Mouse (Mus musculus): ENCODE results near the gene Srgap2.
"Not testable (repeated sequence)": the region's sequence is repeated elsewhere in the genome, so short reads cannot be mapped to it uniquely, and the experiment has no call there.

DNA sequence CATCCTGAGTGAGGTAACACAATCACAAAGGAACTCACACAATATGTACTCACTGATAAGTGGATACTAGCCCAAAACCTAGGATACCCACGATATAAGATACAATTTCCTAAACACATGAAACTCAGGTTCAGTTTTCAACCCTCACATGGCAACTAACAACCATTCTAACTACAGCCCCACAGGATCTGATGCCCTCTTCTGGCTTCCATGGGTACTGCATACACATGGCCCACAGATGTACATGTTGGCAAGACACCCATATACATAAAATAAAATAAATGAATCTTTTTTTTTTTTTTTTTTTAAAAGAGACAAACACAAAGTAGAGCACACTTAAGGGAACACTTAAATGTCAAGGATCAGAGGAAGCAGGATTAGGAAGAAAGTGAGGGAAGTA, 198.1 kb downstream of the Srgap2 start:
- TF ChIP-seq CTCF (IDR thresholded peaks at IDR 0.05; ENCODE audit: low read depth, low read length) = peak; percentile 39; the same call in 1 of the 2 replicates
- not testable (repeated sequence) for TF ChIP-seq POLR2A (IDR thresholded peaks at IDR 0.05; ENCODE audit: extremely low read depth, insufficient read depth, low read length)
